Mouse (Mus musculus): Measurements from ENCODE around the gene Prkn.

DNA sequence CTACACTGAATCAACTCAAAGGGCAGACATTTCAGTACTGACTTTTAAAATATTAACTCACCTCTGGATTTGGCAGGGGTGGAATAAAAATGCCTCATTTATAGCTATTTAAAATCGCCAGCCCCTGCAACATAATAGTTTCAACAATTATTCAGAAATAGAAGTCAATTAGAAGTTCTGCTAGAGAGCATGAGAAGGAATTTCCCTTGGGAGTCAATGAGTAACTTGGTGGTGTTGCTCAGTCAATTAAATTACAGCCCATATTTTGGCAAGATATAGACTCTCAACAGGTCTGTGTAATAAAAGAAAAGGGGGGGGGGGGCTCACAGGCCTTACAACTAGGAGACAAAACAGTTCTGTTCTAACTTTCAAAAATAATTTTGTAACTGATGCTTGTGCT lies 821.7 kb downstream of the Prkn start:
- TF ChIP-seq POLR2A (IDR thresholded peaks at IDR 0.05; ENCODE audit: borderline replicate concordance, extremely low read depth, low read depth, low read length) (no peak), CTCF (IDR thresholded peaks at IDR 0.05; ENCODE audit: insufficient read depth, low read length) (no peak)

Measured in lung, adult 2 months (tissue).